Mouse (Mus musculus) E14TG2a.4 (cell line): ENCODE data around the gene Fars2.

Source experiments
- CTCF ChIP-seq: conservative IDR thresholded peaks from 2 replicates; pipeline ENCODE4 v1.5.1; 2014; ENCODE audit warnings: low read length
- POU5F1 ChIP-seq: IDR thresholded peaks from 2 replicates; pipeline ENCODE4 v1.6.1; 2014; ENCODE audit warnings: low read length, borderline replicate concordance

GRCm38 (mm10) chr13:36467849-36468248, 350.6 kb downstream of the Fars2 start:
- TF ChIP-seq CTCF (no peak), POU5F1 (no peak)
